ENCODE assay signal across 25 mouse cellular contexts in the genomic region with DNA sequence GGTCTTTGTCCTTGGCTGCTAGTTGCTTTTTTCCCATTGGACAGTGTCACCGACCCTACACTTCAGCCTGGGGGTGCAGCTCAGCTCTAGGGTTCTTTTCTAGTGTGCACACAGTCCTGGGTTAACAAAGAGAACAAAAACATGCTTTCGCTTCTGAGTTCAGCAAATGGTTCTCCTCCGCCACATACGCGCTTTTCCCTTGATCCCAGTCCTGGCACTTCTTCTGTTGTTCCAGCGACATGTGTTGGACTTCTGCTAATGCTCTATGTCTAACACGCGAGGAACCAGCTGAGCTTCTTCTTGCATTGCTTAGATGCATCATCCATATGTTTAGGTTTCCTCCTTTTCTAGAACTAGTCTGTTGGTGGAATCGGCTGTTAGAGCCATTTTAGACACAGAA. TPM values are rescaled to one million over a fixed set of nuclear protein-coding genes. Genes with fewer than 3 reads are reported as not detected.
DNase-seq lines count a peak whose midpoint lies in the region; ATAC-seq lines count a peak whose summit lies in the region.
"Had no signal": no experiment of that assay in that cellular context is flagged by ENCODE, and none has a peak within 500 bp of the region (broad histone marks: within the 10 kb centered on the region; RNA-seq: fewer than 3 reads in every experiment).

No protein-coding gene starts in this region.

- peak; percentile 76 for ATAC-seq in lung, embryonic 16.5 days (ENCODE audit: low read depth)
- ATAC-seq in limb, embryonic 15.5 days (ENCODE audit: insufficient number of reproducible peaks, low FRiP score, low TSS enrichment, low read depth) = 0 out of 2 replicates have a peak, but pooled peaks have one; percentile 30
- ATAC-seq: activated CD4-positive, CD25-positive, alpha-beta regulatory T cell, adult 4 months; forebrain, embryonic 14.5 days had no signal

- no peak overlapping the region for H3K9ac ChIP-seq in lung, embryonic 16.5 days (ENCODE audit: low read length)
- no peak overlapping the region for H3K9ac ChIP-seq in limb, embryonic 15.5 days
- H3K9ac ChIP-seq: heart, embryonic 12.5 days; hindbrain, embryonic 12.5 days had no signal

- 66% methylated on average over 9 of the region's 9 CpGs for WGBS in lung, embryonic 16.5 days
- whole genome bisulfite sequencing in limb, embryonic 15.5 days = 70% methylated on average over 9 of the region's 9 CpGs

- no peaks in the 10 kb centered on the region for H3K27me3 ChIP-seq in lung, embryonic 16.5 days (ENCODE audit: control insufficient read depth, insufficient read depth, low read depth, low read length)
- no peaks in the 10 kb centered on the region for H3K27me3 ChIP-seq in limb, embryonic 15.5 days
- H3K27me3 ChIP-seq: heart, embryonic 12.5 days; hindbrain, embryonic 12.5 days had no signal

- H3K4me3 ChIP-seq in lung, embryonic 16.5 days (ENCODE audit: low read length) = no peak overlapping the region
- no peak overlapping the region for H3K4me3 ChIP-seq in limb, embryonic 15.5 days
- H3K4me3 ChIP-seq: heart, embryonic 12.5 days; hindbrain, embryonic 12.5 days had no signal

- intact Hi-C loops in left cerebral cortex, postnatal 25 days (cut with DNase I) = no loop called here

- peak; percentile 92 for DNase-seq in heart, adult 11 months
- DNase-seq in heart, adult 8-10 months (ENCODE audit: low spot score) = no peak
- DNase-seq in lung, adult 18-20 months = no peak
- no peak for DNase-seq in left cerebral cortex, postnatal 25 days (ENCODE audit: low spot score in 2 of 2)
- DNase-seq in cerebellum, adult 9-11 months = no peak
- DNase-seq: adrenal gland, postnatal 10 days; cerebellum, adult 11 months; cerebellum, postnatal 36 days; heart, postnatal 14 days; kidney, adult 2 months; retina, postnatal 1 day; right cerebral cortex, postnatal 4 days; thymus, postnatal 25 days had no signal

- H3K9me3 ChIP-seq in lung, embryonic 16.5 days (ENCODE audit: control insufficient read depth, low read length) = no peaks in the 10 kb centered on the region
- H3K9me3 ChIP-seq in limb, embryonic 15.5 days = no peaks in the 10 kb centered on the region
- H3K9me3 ChIP-seq: heart, embryonic 12.5 days; hindbrain, embryonic 12.5 days had no signal

- no peaks in the 10 kb centered on the region for H3K4me1 ChIP-seq in lung, embryonic 16.5 days (replicated peaks; ENCODE audit: control insufficient read depth, insufficient read depth, low read length)
- H3K4me1 ChIP-seq in limb, embryonic 15.5 days = 0 out of 2 replicates have a peak, but pooled peaks cover 2% of the 10 kb centered on the region
- H3K4me1 ChIP-seq: heart, embryonic 12.5 days; hindbrain, embryonic 12.5 days had no signal

- H3K36me3 ChIP-seq in lung, embryonic 16.5 days (ENCODE audit: control insufficient read depth, insufficient read depth, low read length) = no peaks in the 10 kb centered on the region
- no peaks in the 10 kb centered on the region for H3K36me3 ChIP-seq in limb, embryonic 15.5 days
- H3K36me3 ChIP-seq: G1E; heart, embryonic 12.5 days; hindbrain, embryonic 12.5 days had no signal

- H3K27ac ChIP-seq in lung, embryonic 16.5 days (ENCODE audit: low read length) = 0 out of 2 replicates have a peak overlapping the region, but pooled peaks have one; percentile 28
- H3K27ac ChIP-seq in limb, embryonic 15.5 days = no peak overlapping the region
- H3K27ac ChIP-seq: hindbrain, embryonic 12.5 days had no signal

- H3K4me2 ChIP-seq in lung, embryonic 16.5 days (ENCODE audit: low read depth, low read length) = no peak overlapping the region
- H3K4me2 ChIP-seq in limb, embryonic 15.5 days = no peak overlapping the region
- H3K4me2 ChIP-seq: heart, embryonic 12.5 days; hindbrain, embryonic 12.5 days; liver, embryonic 11.5 days had no signal

RNA-seq across cellular contexts. Expression of a gene that starts 48.9 kb away (rescaled TPM):
- not detected for total RNA-seq in heart, adult 8-10 months (2022)
- polyA plus RNA-seq in lung, embryonic 16.5 days (2015; fragmentation: Nextera tagmentation; extraction: Ambion mirVana) = not detected in 2 replicates
- not detected in 2 replicates for polyA plus RNA-seq in limb, embryonic 15.5 days (2015; fragmentation: Nextera tagmentation; extraction: Ambion mirVana)
- total RNA-seq in left cerebral cortex, postnatal 25 days (2021) = not detected
- total RNA-seq: adrenal gland, postnatal 10 days; heart, postnatal 14 days; layer of hippocampus, postnatal 25 days; left cerebral cortex, postnatal 14 days had no signal
- polyA plus RNA-seq: embryonic facial prominence, embryonic 11.5 days; forebrain, embryonic 14.5 days; G1E; heart, embryonic 12.5 days; hindbrain, embryonic 12.5 days; kidney, adult 2 months; liver, embryonic 11.5 days; neural tube, embryonic 11.5 days had no signal
